Mouse (Mus musculus) bone marrow macrophage, adult 2 months (primary cell): ENCODE data around the gene Fgfr2.

Experiments used
- CTCF ChIP-seq: IDR thresholded peaks from 2 replicates; pipeline ENCODE4 v1.5.1; 2012; ENCODE audit warnings: low read depth, mild to moderate bottlenecking, low read length, moderate library complexity
- POLR2A ChIP-seq: IDR thresholded peaks from 2 replicates; pipeline ENCODE4 v1.6.1; 2012; ENCODE audit warnings: mild to moderate bottlenecking, low read depth, low read length, borderline replicate concordance

- TF ChIP-seq POLR2A (no peak), CTCF (no peak)
These were observed 2790.5 kb downstream of the Fgfr2 start for GRCm38 (mm10) chr7:130332515-130333220.
